Mouse (Mus musculus): ENCODE results near the gene Ttc12.

DNA sequence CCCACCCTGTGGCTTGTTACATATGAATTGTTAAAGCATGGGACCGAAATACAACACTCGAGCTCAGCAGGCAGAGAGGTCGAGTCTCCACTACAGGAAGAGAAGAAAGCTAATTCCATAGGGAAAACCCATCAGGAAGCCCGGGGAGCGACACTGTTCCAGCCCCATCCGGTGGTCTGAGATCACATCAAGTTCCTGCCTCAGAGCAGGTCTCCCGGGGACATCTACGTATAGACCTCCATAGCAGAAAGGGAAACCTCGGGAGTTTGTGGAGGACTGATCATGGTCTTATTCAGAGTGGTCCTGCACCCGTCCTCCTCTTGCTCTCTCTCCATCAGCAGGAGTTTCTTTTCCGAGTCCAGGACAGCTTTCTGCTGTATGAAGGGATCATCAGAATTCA, 13.9 kb downstream of the Ttc12 start:
- TF ChIP-seq CTCF (IDR thresholded peaks at IDR 0.05; ENCODE audit: low read depth) (no peak), EP300 (IDR thresholded peaks at IDR 0.05; ENCODE audit: low read depth) (no peak)

All from liver, embryonic 14.5 days (tissue).